Mouse (Mus musculus) pancreas, adult 10 weeks (tissue): ENCODE measurements around the gene Aprt. TPM values are rescaled to one million over a fixed set of nuclear protein-coding genes. Genes with fewer than 3 reads are reported as not detected.

Experiments
- polyA plus RNA-seq: library from polyadenylated mRNA; stranded (reverse); fragments of 350-450 nt; fragmentation: Illumina TruSeq; extraction: RNeasy Lipid Tissue Mini Kit (QIAGEN cat#74804); gene quantifications from one replicate; pipeline ENCODE4 v1.2.3, GENCODE M21; 2015; ENCODE audit warnings: low read depth, low replicate concordance; ENCODE audit not compliant: insufficient read depth

The Aprt gene
- polyA plus RNA-seq, result 22.5 TPM

DNA sequence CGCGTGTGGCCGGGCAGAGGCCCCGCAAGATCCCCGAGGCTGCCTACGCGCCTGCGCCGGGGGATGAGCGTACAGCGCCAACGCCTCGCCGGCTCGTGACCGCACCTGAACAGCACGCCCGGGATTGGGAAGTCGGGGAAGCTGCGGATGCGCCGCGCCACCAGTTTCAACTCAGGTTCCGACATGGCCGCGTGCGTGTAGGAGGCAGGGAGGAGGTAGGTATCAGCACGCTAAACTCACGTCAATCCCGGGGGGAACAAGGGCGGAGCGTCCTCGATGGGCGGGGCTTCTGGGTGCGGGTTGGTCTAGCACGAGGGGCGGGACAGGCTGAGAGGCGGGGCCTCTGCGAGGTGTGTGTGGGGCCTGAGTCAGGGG is at the start of gene Aprt:
TSS of gene Aprt (minus strand) at position 262 of the 375 bp plus-strand sequence.

DNA sequence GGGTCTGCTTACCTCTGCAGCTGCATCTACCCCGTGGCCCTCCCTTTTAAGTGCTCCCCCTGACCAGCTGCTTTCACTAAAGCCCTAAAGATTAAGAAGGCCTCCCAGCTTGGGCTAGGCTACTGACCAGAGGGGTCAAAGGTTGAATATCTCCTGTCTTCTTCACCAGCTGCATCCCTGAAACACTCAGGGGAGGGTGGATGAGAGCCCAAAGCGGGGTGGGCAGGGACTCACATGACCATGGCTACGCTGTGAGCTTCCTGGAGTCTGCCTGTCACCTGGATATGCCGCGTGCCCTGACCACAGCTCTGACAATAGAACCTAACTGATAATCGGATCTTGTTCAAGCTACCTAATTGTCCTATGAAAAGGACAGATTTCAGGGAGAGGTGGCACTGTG is 46.0 kb upstream of the Aprt start, which contains the start of gene Pabpn1l:
TSS of gene Pabpn1l (minus strand) at position 13 of the 400 bp plus-strand sequence.

DNA sequence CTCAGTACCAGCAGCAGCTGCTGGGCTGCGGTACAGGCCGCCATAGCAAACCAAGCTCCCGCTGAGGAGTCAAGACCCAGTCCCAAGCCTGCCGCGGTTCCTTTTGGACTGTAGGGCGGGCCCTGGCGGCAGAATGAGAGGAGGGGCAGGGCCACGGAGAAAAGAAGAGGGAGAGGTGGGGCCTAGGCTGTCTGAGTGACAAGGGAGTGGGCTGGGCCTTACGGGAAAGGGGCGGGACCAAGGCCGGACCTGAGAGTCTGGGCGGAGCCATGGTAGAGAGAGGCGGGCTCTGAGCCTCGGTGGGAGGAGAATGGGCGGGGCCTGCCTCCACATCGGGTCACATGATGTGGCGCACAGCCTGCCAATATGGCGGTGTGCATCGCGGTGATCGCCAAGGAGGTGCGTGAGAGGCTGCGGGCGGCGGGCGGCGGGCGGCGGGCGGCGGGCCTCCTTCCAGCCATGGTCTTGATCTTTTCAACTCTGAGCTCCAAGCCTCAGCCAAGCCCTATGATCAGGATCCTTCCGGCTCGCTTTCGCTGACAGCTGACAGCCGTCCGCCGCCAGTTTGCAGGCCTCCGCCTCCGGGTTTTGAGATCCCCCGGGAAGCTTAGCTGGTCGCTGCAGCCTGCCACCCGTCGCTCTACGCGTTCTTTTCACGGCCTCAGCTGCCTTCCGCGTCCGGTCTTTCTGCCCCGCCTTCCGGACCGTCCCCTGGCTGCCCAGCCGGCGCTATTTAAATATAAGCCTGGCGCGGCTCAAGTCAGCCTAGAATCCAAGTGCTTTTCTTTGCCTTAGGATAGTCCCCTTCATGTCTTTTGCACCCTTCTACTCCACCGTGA is 34.8 kb upstream of the Aprt start, which contains the start of the genes Galns and Trappc2l:
TSS of gene Galns (minus strand) at position 169 of the 839 bp plus-strand sequence.
TSS of gene Trappc2l (plus strand) at position 346 of the 839 bp plus-strand sequence.

DNA sequence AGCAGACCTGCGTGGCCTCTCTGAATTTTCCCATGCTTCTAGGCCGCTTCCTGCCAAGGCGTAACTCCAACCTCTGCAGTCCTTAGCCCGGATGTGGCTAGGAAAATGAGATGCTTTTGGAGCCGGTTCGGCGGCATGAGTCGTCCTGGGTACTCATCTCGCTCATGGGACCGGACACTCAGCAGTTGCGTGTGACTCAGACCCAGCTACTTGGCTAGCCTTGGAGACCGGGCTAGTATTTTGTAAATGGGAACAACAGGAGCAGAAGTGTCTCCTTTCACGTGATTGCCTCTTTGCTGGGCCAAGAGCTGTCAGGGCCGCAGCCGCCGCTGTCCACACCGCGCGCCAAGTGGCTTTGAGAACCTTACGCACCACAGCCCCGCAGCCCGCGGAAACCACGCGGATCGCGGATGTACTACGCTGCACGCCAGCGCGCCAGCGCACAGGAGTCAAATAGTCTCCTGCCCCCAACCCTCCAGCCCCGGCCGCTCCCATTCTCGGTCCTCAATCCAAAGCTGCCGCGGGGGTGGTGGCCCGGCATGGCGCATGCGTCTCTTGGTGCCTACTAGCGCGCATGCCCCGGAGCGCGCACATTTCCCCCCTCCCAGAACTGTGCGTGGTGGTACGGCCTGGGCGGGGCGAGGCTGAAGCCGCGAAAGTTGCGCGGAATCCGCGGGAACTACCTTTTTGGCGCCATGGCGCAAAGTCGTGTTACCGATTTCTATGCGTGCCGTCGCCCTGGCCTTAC is 9.2 kb downstream of the Aprt start, which contains the start of gene Cdt1:
TSS of gene Cdt1 (plus strand) at position 655 of the 748 bp plus-strand sequence.

DNA sequence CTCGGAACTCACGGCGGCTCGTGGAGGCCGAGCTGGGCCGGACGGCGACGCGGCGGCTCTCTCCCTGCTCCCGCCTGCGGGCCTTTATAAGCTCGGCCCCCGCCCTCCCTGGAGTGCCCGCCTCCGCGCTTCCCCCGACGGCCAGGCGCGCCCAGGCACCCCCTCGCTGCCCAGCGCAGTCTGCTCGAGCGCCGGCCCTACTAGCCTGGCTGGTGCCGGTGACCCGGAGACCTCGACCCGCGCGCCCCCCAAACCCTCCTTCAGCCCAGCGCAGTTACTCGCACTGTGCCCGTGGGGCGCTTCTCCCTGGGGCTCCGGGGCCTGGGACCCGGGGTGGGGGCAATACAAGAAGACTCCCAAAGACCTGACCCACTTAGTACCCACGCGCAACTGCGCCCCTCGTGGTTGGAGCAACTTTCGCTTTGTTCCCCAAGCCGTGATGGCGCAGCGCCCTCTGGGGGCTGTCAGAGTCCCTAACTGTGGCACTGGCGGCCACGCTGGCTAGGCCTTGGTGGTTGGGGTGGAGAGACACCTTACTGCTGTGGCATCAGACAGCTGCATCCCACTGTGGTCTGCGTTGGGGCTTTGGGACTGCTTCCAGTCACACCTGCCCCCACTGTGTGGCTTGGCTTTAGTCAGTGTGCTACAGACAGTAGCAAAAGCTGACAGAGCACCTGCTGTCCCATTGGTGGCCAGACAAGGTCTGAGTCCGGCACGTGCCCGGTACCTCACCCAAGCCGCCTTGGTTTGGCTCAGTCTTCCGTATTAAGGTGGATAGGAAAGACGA is 25.3 kb downstream of the Aprt start, which contains the start of gene Piezo1:
TSS of gene Piezo1 (minus strand) at position 65 of the 787 bp plus-strand sequence.

Other genes starting within 250 kb of the Aprt start
- not detected for gene Trhr2, start 216.2 kb downstream of the Aprt start, polyA plus RNA-seq
- gene Zc3h18, start 200.3 kb downstream of the Aprt start, polyA plus RNA-seq, result 11.0 TPM
- gene Il17c, start 154.9 kb downstream of the Aprt start, polyA plus RNA-seq, result not detected
- 26.7 TPM for gene Cyba, start 144.0 kb downstream of the Aprt start, polyA plus RNA-seq
- gene Mvd, start 133.5 kb downstream of the Aprt start, polyA plus RNA-seq, result 4.5 TPM
- gene Snai3, start 116.2 kb downstream of the Aprt start, polyA plus RNA-seq, result 0.68 TPM
- gene Rnf166, start 100.8 kb downstream of the Aprt start, polyA plus RNA-seq, result 9.4 TPM
- gene Ctu2, start 100.8 kb downstream of the Aprt start, polyA plus RNA-seq, result 6.3 TPM
- gene Piezo1, start 25.6 kb downstream of the Aprt start, polyA plus RNA-seq, result 16.5 TPM
- gene Cdt1, start 8.9 kb downstream of the Aprt start, polyA plus RNA-seq, result 1.1 TPM
- gene Galns, start 34.6 kb upstream of the Aprt start, polyA plus RNA-seq, result 1.8 TPM
- 17.6 TPM for gene Trappc2l, start 34.7 kb upstream of the Aprt start, polyA plus RNA-seq
- not detected for gene Pabpn1l, start 45.8 kb upstream of the Aprt start, polyA plus RNA-seq
- 11.7 TPM for gene Cbfa2t3, start 122.2 kb upstream of the Aprt start, polyA plus RNA-seq
- 3.9 TPM for gene Acsf3, start 198.6 kb upstream of the Aprt start, polyA plus RNA-seq